Mouse (Mus musculus) liver, embryonic 16.5 days (tissue): ENCODE data around the gene Slc5a4b. TPM values are rescaled to one million over a fixed set of nuclear protein-coding genes. Genes with fewer than 3 reads are reported as not detected.
A peak's percentile ranks its signal among the peaks of the same experiment; 100 is the strongest.

Source experiments
- ATAC-seq: fragments of 200-750 bp; cut with Nextera tagmentation; 2 replicates; pipeline ENCODE4 v1.8.0; 2017; ENCODE audit warnings: low read depth, mild to moderate bottlenecking, moderate number of reproducible peaks, moderate library complexity
- H3K27ac ChIP-seq: fragments of 300-500 bp; sonication (generic); 2 replicates; pipeline ENCODE4 v1.5.1; 2014; ENCODE audit warnings: mild to moderate bottlenecking, low read length
- H3K27me3 ChIP-seq: fragments of 300-500 bp; sonication (generic); 2 replicates; pipeline ENCODE4 v1.6.1; 2014; ENCODE audit warnings: low read depth, low read length, mixed read lengths; ENCODE audit not compliant: control insufficient read depth, insufficient read depth
- H3K36me3 ChIP-seq: fragments of 300-500 bp; sonication (generic); 2 replicates; pipeline ENCODE4 v1.6.1; 2014; ENCODE audit warnings: mild to moderate bottlenecking; ENCODE audit not compliant: control insufficient read depth, insufficient read depth
- H3K4me1 ChIP-seq: fragments of 300-500 bp; sonication (generic); 2 replicates; pipeline ENCODE4 v1.6.1; 2014; ENCODE audit warnings: low read depth, low read length, mixed read lengths; ENCODE audit not compliant: control insufficient read depth
- H3K4me2 ChIP-seq: fragments of 300-500 bp; sonication (generic); 2 replicates; pipeline ENCODE4 v1.6.1; 2014; ENCODE audit warnings: low read depth, low read length, mixed read lengths
- H3K4me3 ChIP-seq: fragments of 300-500 bp; sonication (generic); 2 replicates; pipeline ENCODE4 v1.5.1; 2014; ENCODE audit warnings: low read depth, mild to moderate bottlenecking, low read length
- H3K9ac ChIP-seq: fragments of 300-500 bp; sonication (generic); 2 replicates; pipeline ENCODE4 v1.6.1; 2014; ENCODE audit warnings: low read depth, low read length
- H3K9me3 ChIP-seq: fragments of 300-500 bp; sonication (generic); replicated peaks from 2 replicates; pipeline ENCODE4 v1.6.1; 2016; ENCODE audit warnings: low read length; ENCODE audit not compliant: control insufficient read depth
- WGBS: fragments of 180-500 bp; shearing (Covaris S2); extraction: QIAGEN DNeasy Blood & Tissue Kit; methylation state at CpG from one replicate; pipeline ENCODE4 v1.1.7; 2014; ENCODE audit not compliant: insufficient replicate concordance; 5-methylcytosine and 5-hydroxymethylcytosine counted together
- polyA plus RNA-seq: library from polyadenylated mRNA; unstranded; fragments of >200 nt; fragmentation: Nextera tagmentation; extraction: Ambion mirVana; gene quantifications from 2 replicates; pipeline ENCODE4 v1.2.1, GENCODE M21; 2015

Gene Slc5a4b
- polyA plus RNA-seq, 1 experiment from 2014 or later, result 0.11 TPM

DNA sequence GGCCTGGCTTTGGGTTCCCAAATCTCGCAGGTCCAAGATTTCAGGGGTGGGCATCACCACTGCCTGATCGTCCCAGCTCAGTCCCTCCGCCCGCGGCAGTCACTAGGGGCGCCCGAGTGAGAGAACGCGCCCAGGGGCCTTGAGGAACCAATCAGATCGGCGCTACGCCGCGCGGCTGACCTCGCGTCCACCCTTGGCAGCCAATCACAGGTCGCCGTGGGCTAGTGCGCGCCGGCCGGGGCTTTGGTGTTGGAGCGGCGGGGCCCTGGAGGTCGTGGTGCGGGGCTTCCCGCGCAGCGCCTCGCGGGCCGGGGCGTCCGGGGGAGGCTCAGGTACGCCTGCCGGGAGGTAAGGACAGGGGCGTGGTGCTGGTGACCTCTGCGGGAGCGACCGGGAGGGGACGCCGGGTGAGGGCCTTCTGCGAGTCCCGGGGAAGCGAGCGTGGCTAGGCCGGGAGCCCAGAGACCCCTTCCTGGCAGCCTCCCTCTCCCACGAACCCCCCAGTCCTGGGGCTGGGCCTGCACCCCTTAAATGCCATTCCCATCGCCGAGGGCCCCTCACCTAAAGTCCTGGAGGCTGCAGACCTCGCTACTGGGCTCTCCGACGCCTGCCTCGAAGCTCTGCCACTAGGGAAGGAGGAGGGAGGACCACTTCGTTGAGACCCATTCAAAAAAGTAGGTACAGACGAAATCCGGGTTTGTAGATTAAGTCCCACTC lies 78.2 kb downstream of the Slc5a4b start, which contains the start of gene Zfp280b:
Gene Zfp280b (plus strand): TSS at position 249 of the 717 bp plus-strand sequence.
- ATAC-seq, result peak; percentile 98
- no peaks in the 10 kb centered on the region for H3K36me3 ChIP-seq
- WGBS, result 0% methylated on average over 57 of the region's 58 CpGs
- H3K9me3 ChIP-seq, result no peaks in the 10 kb centered on the region
- H3K27me3 ChIP-seq, result no peaks in the 10 kb centered on the region
- H3K4me1 ChIP-seq, result peaks cover 14% of the 10 kb centered on the region
- peak within 1 kb of the TSS; percentile 84 for H3K9ac ChIP-seq
- H3K27ac ChIP-seq, result peak within 1 kb of the TSS; percentile 65
- H3K4me3 ChIP-seq, result peak within 1 kb of the TSS; percentile 85
- H3K4me2 ChIP-seq, result peak within 1 kb of the TSS; percentile 70

DNA sequence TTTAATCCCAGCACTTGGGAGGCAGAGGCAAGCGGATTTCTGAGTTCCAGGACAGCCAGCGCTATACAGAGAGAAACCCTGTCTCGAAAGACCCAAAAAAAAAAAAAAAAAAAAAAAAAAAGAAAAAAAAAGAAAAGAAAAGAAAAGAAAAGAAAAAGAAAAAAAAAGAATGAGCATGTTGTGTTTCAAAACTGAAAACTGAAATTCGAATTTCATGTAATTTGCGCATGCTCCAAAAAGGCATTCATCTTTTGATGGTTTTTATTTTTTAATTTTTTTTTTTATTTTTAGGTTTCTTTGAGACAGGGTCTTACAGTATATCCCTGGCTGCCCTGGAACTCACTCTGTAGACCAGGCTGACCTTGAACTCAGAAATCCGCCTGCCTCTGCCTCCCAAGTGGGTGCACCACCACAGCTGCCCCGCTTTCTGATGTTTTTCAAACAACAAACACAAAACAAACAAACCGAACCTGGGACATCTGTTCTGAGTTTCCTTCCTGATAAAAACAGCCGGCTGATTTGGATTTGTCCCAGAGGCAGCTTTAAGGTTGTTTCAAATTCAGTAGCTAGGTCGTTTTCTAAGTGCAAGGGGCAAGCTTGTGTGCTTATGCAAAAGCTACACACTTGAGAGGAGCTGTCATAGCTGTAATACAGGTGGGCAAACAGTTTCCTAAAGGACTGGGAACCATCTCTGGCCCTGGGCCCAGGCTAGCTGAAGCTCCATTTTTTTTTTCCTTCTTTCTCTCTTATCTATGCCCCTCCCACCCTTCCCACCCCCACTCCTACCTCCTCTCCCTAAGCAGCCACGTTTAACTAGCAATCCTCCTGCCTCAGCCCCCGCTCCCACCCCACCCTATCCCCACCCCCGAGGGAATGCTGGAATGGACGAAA lies 79.0 kb downstream of the Slc5a4b start:
- Histone ChIP-seq H3K27ac (peak overlapping the region; percentile 63), H3K4me2 (peak overlapping the region; percentile 70), H3K4me3 (peak overlapping the region; percentile 85), H3K27me3 (no peaks in the 10 kb centered on the region), H3K4me1 (peaks cover 14% of the 10 kb centered on the region), H3K9ac (peak overlapping the region; percentile 84), H3K36me3 (no peaks in the 10 kb centered on the region), H3K9me3 (no peaks in the 10 kb centered on the region)
- WGBS, result 39% methylated on average over 14 of the region's 14 CpGs
- ATAC-seq, result peak; percentile 73

DNA sequence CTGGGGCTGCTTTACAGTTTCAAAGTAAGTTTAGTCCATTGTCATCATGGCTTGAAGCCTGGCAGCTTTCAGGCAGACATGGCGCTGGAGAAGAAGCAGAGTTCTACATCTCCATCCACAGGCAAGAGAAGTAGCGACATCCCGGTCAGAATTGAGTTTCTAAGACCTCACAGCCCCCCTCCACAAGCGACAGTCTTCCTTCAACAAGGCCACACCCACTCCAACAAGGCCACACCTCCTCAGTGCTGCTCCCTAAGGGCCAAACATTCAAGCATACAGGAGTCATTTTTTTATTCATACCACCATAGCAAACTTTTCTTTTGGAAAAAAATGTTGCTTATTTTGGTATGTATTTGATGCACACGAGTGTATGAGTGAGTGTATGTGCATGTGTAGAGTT lies 80.3 kb downstream of the Slc5a4b start:
- Histone ChIP-seq H3K36me3 (no peaks in the 10 kb centered on the region), H3K4me2 (no peak overlapping the region), H3K4me1 (peaks cover 14% of the 10 kb centered on the region), H3K9me3 (no peaks in the 10 kb centered on the region), H3K4me3 (no peak overlapping the region), H3K27me3 (no peaks in the 10 kb centered on the region), H3K9ac (no peak overlapping the region), H3K27ac (no peak overlapping the region)
- no peak for ATAC-seq
- 45% methylated on average over 5 of the region's 5 CpGs for WGBS

DNA sequence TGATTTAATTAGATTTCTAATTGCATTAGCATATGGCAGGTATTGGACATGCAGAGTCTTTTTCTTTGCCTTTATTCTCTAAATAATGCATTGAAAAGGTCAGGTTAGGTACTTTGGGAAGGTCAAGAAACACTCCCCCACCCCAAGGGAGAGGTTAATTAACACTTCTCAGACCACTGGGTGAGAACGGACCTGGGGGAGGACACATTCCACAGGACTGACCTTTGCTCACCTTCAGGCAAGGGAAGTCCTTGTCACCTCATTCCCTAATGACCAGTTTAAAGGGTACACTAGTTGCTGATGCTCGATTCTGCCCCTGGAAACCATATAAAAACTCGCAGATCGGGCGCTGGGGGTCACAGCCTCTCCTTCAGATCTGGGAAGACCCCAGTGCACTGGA lies 81.5 kb downstream of the Slc5a4b start:
- Histone ChIP-seq H3K9me3 (no peaks in the 10 kb centered on the region), H3K4me1 (peaks cover 13% of the 10 kb centered on the region), H3K27me3 (no peaks in the 10 kb centered on the region)

DNA sequence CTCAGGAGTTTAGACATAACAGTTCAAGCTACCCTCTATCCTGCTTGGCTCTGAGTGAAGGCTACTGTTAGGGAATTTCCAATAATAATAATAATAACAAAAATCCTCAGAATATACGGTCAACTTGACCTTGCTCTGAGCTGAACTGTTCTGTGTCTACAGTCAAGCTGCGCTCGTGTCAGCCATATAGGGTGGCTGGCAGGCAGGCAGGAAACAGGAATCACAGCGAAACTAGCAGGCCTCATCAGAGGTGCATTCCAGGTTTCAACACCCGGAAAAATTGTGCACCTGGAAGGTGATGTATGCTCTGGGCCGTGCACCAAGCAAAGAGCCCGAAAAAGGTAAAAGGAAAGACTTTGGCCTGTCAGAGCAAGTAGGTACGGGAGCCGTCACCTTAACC lies 82.4 kb downstream of the Slc5a4b start:
- H3K27me3 ChIP-seq, result no peaks in the 10 kb centered on the region
- H3K4me2 ChIP-seq, result no peak overlapping the region
- H3K27ac ChIP-seq, result no peak overlapping the region
- no peak for ATAC-seq
- no peak overlapping the region for H3K9ac ChIP-seq
- WGBS, result 64% methylated on average over 9 of the region's 9 CpGs
- H3K36me3 ChIP-seq, result no peaks in the 10 kb centered on the region
- no peak overlapping the region for H3K4me3 ChIP-seq
- H3K4me1 ChIP-seq, result peaks cover 7% of the 10 kb centered on the region
- H3K9me3 ChIP-seq, result no peaks in the 10 kb centered on the region

More for the DNA sequence above, 81.5 kb downstream of the Slc5a4b start:
- H3K27ac ChIP-seq, result no peak overlapping the region
- no peak overlapping the region for H3K4me2 ChIP-seq
- H3K9ac ChIP-seq, result no peak overlapping the region
- ATAC-seq, result no peak
- WGBS, result 65% methylated on average over 5 of the region's 5 CpGs
- H3K4me3 ChIP-seq, result no peak overlapping the region
- no peaks in the 10 kb centered on the region for H3K36me3 ChIP-seq

DNA sequence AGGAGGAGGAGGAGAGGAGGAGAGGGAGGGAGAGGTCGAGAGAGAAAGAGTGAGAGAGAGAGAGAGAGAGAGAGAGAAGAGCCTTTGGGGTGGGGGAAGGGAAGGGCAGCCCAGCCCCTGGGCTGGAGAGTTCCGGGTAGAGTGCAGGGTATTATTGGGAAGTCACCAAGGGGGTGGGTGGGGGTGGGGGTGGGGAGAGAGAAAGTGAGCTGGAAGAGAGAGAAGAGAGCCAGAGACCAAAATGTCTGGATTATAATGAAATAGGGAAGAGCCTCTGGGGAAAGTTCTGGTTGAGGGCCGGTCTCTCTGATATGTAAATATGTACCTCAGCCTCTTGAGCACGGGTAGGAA lies 82.8 kb downstream of the Slc5a4b start:
- H3K4me2 ChIP-seq, result no peak overlapping the region
- H3K9me3 ChIP-seq, result no peaks in the 10 kb centered on the region
- 20% methylated on average over 4 of the region's 4 CpGs for WGBS
- peaks cover 5% of the 10 kb centered on the region for H3K4me1 ChIP-seq
- no peak for ATAC-seq
- no peak overlapping the region for H3K4me3 ChIP-seq
- H3K27me3 ChIP-seq, result no peaks in the 10 kb centered on the region
- H3K9ac ChIP-seq, result no peak overlapping the region
- H3K27ac ChIP-seq, result no peak overlapping the region
- H3K36me3 ChIP-seq, result no peaks in the 10 kb centered on the region

DNA sequence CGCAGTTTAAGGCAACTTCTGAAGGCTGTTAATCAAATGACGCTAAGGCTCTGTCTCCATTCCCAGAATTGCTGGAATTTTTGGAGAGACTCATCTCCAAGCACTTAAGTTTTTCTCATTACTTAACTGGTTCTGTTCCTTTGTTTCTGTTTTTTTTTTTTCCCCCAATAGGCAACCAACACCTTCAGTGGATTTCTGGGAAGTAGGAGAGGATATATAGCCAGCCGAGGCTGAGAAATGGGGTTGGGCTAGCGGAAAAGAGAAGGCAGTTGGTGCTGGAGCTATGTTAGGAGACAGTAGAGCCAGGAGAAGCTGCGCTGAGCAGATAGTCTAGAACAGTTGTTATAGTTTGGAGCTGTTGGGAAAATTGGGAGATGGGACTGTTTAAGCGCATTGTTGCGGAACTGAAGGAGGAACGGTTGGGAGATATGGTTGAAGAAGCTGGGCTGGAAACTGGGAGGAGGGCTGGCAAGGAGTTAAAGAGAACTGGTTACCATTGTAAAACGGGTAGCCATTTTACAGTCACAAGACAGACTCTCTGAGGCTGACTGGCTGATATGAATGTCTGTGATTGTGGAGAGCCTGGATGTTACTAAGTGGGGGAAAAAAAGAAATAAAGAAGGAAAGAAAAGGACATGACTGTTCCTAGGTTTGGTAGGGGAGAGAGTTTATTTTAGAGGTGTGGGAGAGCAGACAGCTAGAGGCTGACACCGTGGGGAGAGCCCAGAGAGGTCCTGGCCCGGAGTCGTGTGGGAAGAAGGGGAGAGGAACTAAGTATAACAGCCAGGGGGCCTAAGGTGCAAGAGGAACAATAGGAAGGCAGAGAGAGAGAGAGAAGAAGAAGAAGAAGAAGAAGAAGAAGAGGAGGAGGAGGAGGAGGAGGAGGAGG lies 83.4 kb downstream of the Slc5a4b start:
- H3K4me3 ChIP-seq, result no peak overlapping the region
- no peak for ATAC-seq
- H3K27ac ChIP-seq, result no peak overlapping the region
- no peaks in the 10 kb centered on the region for H3K36me3 ChIP-seq
- H3K9me3 ChIP-seq, result no peaks in the 10 kb centered on the region
- no peak overlapping the region for H3K9ac ChIP-seq
- WGBS, result 59% methylated on average over 12 of the region's 12 CpGs
- H3K4me2 ChIP-seq, result no peak overlapping the region
- no peaks in the 10 kb centered on the region for H3K27me3 ChIP-seq
- H3K4me1 ChIP-seq, result peaks cover 5% of the 10 kb centered on the region

DNA sequence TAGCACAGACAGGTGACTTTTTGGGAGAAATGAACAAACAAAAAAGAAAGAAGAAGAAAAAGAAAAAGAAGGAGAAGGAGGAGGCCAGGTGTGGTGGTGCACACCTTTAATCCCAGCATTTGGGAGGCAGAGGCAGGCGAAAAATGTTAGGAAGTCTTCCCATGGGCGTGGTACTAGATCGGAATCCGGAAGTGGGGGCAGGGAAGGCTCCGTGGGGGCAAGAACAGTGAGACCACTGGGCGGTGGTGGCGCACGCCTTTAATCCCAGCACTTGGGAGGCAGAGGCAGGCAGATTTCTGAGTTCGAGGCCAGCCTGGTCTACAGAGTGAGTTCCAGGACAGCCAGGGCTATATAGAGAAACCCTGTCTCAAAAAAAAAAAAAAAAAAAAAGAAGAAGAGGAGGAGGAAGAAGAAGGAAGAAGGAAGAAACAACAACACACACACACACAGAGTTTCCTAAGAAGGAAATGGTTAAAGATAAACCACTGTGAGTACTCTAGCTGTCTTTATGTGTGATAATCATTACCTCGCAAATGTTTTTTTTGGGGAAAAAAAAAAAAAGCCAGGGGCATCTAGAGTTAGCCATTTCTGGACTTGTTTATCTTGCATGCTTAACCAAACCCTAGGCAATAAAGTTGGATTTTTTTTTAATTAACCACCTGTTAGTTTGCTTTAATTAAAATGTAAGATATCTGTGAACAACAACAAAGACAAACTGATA lies 85.1 kb downstream of the Slc5a4b start:
- 74% methylated on average over 10 of the region's 10 CpGs for WGBS
- Histone ChIP-seq H3K4me2 (no peak overlapping the region), H3K36me3 (no peaks in the 10 kb centered on the region), H3K4me3 (no peak overlapping the region), H3K27ac (no peak overlapping the region), H3K9ac (no peak overlapping the region), H3K27me3 (no peaks in the 10 kb centered on the region), H3K4me1 (peaks cover 3% of the 10 kb centered on the region; the same call in 1 of the 2 replicates), H3K9me3 (no peaks in the 10 kb centered on the region)
- no peak for ATAC-seq
